Mouse (Mus musculus) spleen, adult 2 months (tissue): Measurements from ENCODE around the gene Adgrl3.

Experiments used
- CTCF ChIP-seq: fragments of 200-500 bp; IDR thresholded peaks from 2 replicates; pipeline ENCODE4 v1.5.1; 2011; ENCODE audit warnings: mild to moderate bottlenecking, inconsistent platforms; ENCODE audit not compliant: insufficient read depth, insufficient read length, insufficient replicate concordance; ENCODE audit errors: extremely low read depth
- POLR2A ChIP-seq: fragments of 200-500 bp; IDR thresholded peaks from 2 replicates; pipeline ENCODE4 v1.6.1; 2011; ENCODE audit warnings: low read depth, low read length, inconsistent platforms

DNA sequence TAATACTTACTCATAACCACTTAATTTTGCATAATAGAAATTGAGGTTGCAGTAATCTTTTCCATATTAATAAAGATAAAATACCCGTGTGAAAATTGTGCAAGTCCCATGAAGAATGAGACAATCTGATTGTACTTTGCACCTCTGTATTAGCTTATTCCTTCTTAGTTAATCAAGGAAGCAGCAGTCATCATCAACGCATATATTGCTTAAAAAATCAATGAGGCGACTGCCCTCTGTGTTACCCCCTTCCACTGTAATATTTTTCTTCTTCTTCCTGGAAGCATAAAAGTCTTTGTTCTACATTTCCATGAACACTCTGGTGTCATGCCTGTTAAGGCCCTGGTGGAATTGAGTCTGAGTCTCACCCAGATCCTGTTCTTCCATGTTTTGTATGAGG, 416.4 kb downstream of the Adgrl3 start:
- TF ChIP-seq CTCF: no peak
- TF ChIP-seq POLR2A: no peak
